Mouse (Mus musculus) cortical plate, adult 2 months (tissue): Measurements from ENCODE around the gene D5Ertd579e.

ENCODE experiments used
- CTCF ChIP-seq: fragments of 200-500 bp; IDR thresholded peaks from 2 replicates; pipeline ENCODE4 v1.5.1; 2011; ENCODE audit warnings: mild to moderate bottlenecking, control low read depth, low read length; ENCODE audit not compliant: insufficient read depth; ENCODE audit errors: extremely low read depth
- POLR2A ChIP-seq: fragments of 200-500 bp; IDR thresholded peaks from 2 replicates; pipeline ENCODE4 v1.6.1; 2011; ENCODE audit warnings: mild to moderate bottlenecking, low read length, control low read depth; ENCODE audit not compliant: insufficient read depth; ENCODE audit errors: extremely low read depth

DNA sequence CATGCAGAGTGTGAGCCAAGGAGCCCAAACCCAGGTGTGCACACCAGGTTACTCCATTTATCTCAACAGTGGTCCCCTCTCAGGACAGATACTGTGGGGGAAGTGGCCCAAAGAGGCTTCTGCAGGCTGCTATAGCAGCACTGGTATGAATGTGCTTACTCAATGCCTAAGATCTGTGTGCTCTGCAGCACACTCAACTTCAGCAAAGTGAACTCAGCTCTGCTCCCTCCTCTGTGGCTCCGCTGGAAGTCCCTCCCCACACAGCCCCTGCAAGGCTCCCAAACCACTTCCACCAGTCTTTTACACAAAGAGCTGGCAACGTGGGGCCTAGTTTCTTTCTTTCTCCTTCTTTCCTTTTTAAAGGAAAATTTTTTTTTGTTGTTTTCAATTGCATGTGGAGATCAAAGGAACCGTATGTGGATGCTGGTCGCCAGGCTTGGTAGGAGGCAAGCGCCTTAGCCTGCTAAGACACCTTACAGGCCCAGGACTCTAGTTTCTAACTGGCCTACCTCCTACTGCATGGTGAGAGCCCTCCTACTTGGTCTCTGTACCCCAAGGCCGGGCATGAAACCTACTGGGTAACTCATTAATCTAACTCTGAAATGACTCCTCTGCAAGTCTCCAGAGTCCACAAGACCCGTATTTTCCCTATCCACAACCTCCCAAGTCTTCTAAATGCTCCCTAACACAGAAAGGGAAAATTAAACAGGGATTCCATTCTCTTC lies 138.1 kb downstream of the D5Ertd579e start:
- no peak for TF ChIP-seq CTCF
- TF ChIP-seq POLR2A, result no peak
